Mouse (Mus musculus): ENCODE measurements around the gene Lair1.

- TF ChIP-seq CTCF (IDR thresholded peaks at IDR 0.05; ENCODE audit: extremely low read depth, insufficient read depth, insufficient read length, insufficient replicate concordance) (peak; percentile 72; the same call in 1 of the 2 replicates), POLR2A (IDR thresholded peaks at IDR 0.05; ENCODE audit: low read depth, low read length) (no peak)
These were observed 36.1 kb downstream of the Lair1 start for GRCm38 (mm10) chr7:4026794-4027421.

All from spleen, adult 2 months (tissue).